In genomic region chr5:28316722-28317245, GRCm38 (mm10) we compare ENCODE assay signal across 8 mouse cellular contexts. TPM values are rescaled to one million over a fixed set of nuclear protein-coding genes. Genes with fewer than 3 reads are reported as not detected.
A peak's percentile ranks its signal among the peaks of the same experiment; 100 is the strongest.
DNase-seq lines count a peak whose midpoint lies in the region; ATAC-seq and TF ChIP-seq lines count a peak whose summit lies in the region.

Gene Rbm33 (plus strand): TSS chr5:28317121.

- no peaks in the 10 kb centered on the region for H3K9me3 ChIP-seq in hindbrain, postnatal 0 days (ENCODE audit: low read length)

- peak; percentile 98 for DNase-seq in ZHBTc4 (ENCODE audit: low read depth, low spot score)
- peak; percentile 91 for DNase-seq in gastrocnemius, adult 2 months
- DNase-seq in hindbrain, postnatal 0 days (ENCODE audit: low spot score), result peak; percentile 98
- peak; percentile 87 to 88 for DNase-seq in left cerebral cortex, adult 2 months (ENCODE audit: extremely low spot score in 1 of 2, low spot score in 2 of 2)
- DNase-seq in right cerebral cortex, adult 2 months (ENCODE audit: low spot score in 2 of 2), result peak; percentile 80 to 91
- DNase-seq in urinary bladder, postnatal 14 days (ENCODE audit: low spot score), result peak; percentile 85

- H3K36me3 ChIP-seq in hindbrain, postnatal 0 days (ENCODE audit: insufficient read depth, low read length), result no peaks in the 10 kb centered on the region

- H3K9ac ChIP-seq in hindbrain, postnatal 0 days (replicated peaks; ENCODE audit: low read length), result peak within 1 kb of the TSS; percentile 100

- peak within 1 kb of the TSS; percentile 98 for H3K4me3 ChIP-seq in gastrocnemius, adult 2 months
- peak within 1 kb of the TSS; percentile 99 for H3K4me3 ChIP-seq in hindbrain, postnatal 0 days (ENCODE audit: low read length)
- H3K4me3 ChIP-seq in left cerebral cortex, adult 2 months, result peak within 1 kb of the TSS; percentile 97

- ATAC-seq in common myeloid progenitor, adult 5-6 weeks (replicated peaks; ENCODE audit: low read depth, poor library complexity, severe bottlenecking), result peak; percentile 75
- peak; percentile 95 for ATAC-seq in hindbrain, postnatal 0 days
- peak; percentile 77 for ATAC-seq in megakaryocyte, adult 5-6 weeks (ENCODE audit: poor library complexity, severe bottlenecking)

- peaks cover 13% of the 10 kb centered on the region for H3K4me1 ChIP-seq in hindbrain, postnatal 0 days (ENCODE audit: insufficient read depth, low read length)

- intact Hi-C loops in gastrocnemius, adult 2 months (cut with DNase I), result loop anchor here (10.0 kb wide), 1 partner anchor 58 kb away; no protein-coding TSS in a partner anchor
- intact Hi-C loops in left cerebral cortex, adult 2 months (cut with DNase I), result loop anchor here (2.0 to 10.0 kb wide), 2 partner anchors 242 to 1252 kb away; partner anchors contain the start of genes Insig1 and Ube3c

- peak within 1 kb of the TSS; percentile 100 for H3K27ac ChIP-seq in gastrocnemius, adult 2 months
- H3K27ac ChIP-seq in hindbrain, postnatal 0 days, result peak within 1 kb of the TSS; percentile 100
- H3K27ac ChIP-seq in left cerebral cortex, adult 2 months, result peak within 1 kb of the TSS; percentile 100

- H3K4me2 ChIP-seq in hindbrain, postnatal 0 days (ENCODE audit: low read depth, low read length), result peak within 1 kb of the TSS; percentile 80

- TF ChIP-seq CTCF in gastrocnemius, adult 2 months (IDR thresholded peaks at IDR 0.05), result no peak
- TF ChIP-seq CTCF in hindbrain, postnatal 0 days (IDR thresholded peaks at IDR 0.05; ENCODE audit: low read depth), result peak; percentile 27
- TF ChIP-seq CTCF in left cerebral cortex, adult 2 months (IDR thresholded peaks at IDR 0.05), result no peak

- under 1% methylated on average over 76 of the region's 76 CpGs for WGBS in hindbrain, postnatal 0 days

- H3K27me3 ChIP-seq in hindbrain, postnatal 0 days (ENCODE audit: insufficient read depth, low read length), result no peaks in the 10 kb centered on the region

RNA-seq across cellular contexts. Expression of gene Rbm33, which starts in this region (rescaled TPM):
- total RNA-seq in common myeloid progenitor, adult 5-6 weeks (2017), result 24.0 and 55.4 TPM in 2 replicates
- 10 to 100 TPM; 42.6 to 43.1 TPM for total RNA-seq in gastrocnemius, adult 2 months (2021)
- 34.3 and 46.8 TPM in 2 replicates for total RNA-seq in hindbrain, postnatal 0 days (2014; rRNA removed)
- polyA plus RNA-seq in hindbrain, postnatal 0 days (2015; fragmentation: Nextera tagmentation; extraction: Ambion mirVana), result 13.2 and 14.9 TPM in 2 replicates
- total RNA-seq in left cerebral cortex, adult 2 months (2021), result 10 to 100 TPM; 72.1 to 75.2 TPM
- total RNA-seq in megakaryocyte, adult 5-6 weeks (2015), result 34.8 and 41.7 TPM in 2 replicates
- 45.1 and 53.9 TPM in 2 replicates for total RNA-seq in megakaryocyte, adult 5-6 weeks (2017)

Comparison
In these comparisons a context has a peak if more than half of its experiments do, and no peak if none do; other contexts are left out.
1. Peak in every context shown above with its lines: DNase-seq, ATAC-seq, H3K4me3 ChIP-seq and H3K27ac ChIP-seq.